Mouse (Mus musculus): ENCODE data around the gene Mpeg1.

GRCm38 (mm10) chr19:12418312-12418711 is 42.3 kb upstream of the Mpeg1 start:
- TF ChIP-seq CTCF (IDR thresholded peaks at IDR 0.05; ENCODE audit: low read depth, low read length) = no peak
- no peak for TF ChIP-seq POLR2A (IDR thresholded peaks at IDR 0.05; ENCODE audit: insufficient read depth, low read length)
- TF ChIP-seq EP300 (IDR thresholded peaks at IDR 0.05; ENCODE audit: insufficient read depth, low read depth, low read length) = no peak
